Mouse (Mus musculus) inflammation-experienced regulatory T-cells (primary cell): ENCODE results near the gene A530032D15Rik. TPM values are rescaled to one million over a fixed set of nuclear protein-coding genes. Genes with fewer than 3 reads are reported as not detected.

ENCODE experiments used
- polyA plus RNA-seq, 2 experiments: library from polyadenylated mRNA; unstranded; fragments of 100-300 nt; shearing (Covaris generic); gene quantifications; one replicate each; pipeline ENCODE4 v1.2.1; 2017

Gene A530032D15Rik
- polyA plus RNA-seq, result 1 to 10 TPM; 1.3 to 4.5 TPM

DNA sequence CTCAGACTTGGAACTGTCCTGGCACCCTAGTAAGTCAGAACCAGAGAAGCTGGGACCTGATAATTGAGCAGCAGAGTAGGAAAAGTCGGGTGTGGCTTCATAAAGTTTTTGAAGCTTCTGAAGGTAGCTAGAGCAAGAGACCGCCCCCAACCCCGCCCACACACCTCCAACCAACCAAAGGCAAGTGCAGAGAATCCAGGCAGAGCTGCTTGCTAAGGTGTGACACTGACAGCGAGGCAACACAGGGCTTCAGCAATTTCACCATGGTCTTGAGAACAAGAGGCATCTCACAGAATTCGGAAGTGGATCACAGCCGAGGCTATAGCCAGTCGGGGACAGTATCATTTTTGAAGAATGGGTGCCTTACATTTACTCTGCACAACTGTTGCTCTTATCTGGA lies at the start of gene A530032D15Rik:
Gene A530032D15Rik (minus strand): TSS at position 101 of the 400 bp plus-strand sequence.

DNA sequence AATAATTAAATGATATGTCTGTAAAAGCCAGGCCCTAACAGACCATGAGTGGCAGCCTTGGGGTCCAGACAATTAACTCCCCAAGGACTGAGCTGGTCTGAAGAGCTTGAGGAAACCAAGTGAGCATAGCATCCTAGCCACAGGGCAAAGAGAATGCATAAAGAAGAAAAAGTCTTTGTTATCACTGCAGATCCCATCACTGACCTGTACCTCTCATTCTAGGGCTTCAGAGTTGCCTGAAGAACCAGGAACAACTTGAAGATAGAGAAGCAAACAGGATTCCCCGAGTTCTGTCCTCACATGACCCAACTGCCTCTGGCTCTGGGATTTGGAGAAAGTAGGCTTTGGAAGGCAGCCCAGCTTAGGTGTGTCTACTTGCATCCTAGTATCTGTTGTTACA lies 9.8 kb downstream of the A530032D15Rik start, which contains the start of gene Gm10553:
Gene Gm10553 (plus strand): TSS at position 301 of the 400 bp plus-strand sequence.

Other genes starting within 250 kb of the A530032D15Rik start
- under 1 TPM in 1 of 2 experiments, not detected in 1; 0.11 TPM for gene Slc16a14, start 174.7 kb downstream of the A530032D15Rik start, polyA plus RNA-seq
- gene Gm10553, start 9.7 kb downstream of the A530032D15Rik start, polyA plus RNA-seq, result not detected
- gene C130026I21Rik, start 160.7 kb upstream of the A530032D15Rik start, polyA plus RNA-seq, result 10 to 100 TPM; 14.1 to 41.4 TPM